Mouse (Mus musculus) inflammation-experienced regulatory T-cells, adult 6 months (primary cell): ENCODE measurements around the gene Ski. TPM values are rescaled to one million over a fixed set of nuclear protein-coding genes. Genes with fewer than 3 reads are reported as not detected.

Experiments used
- ATAC-seq: one replicate; pipeline ENCODE4 v1.8.0; 2017
- polyA plus RNA-seq, 3 experiments: library from polyadenylated mRNA; unstranded; fragments of 100-300 nt; shearing (Covaris generic); gene quantifications; one replicate each; pipeline ENCODE4 v1.2.1; 2017

Gene Ski
- polyA plus RNA-seq, 3 experiments from 2014 or later, result 10.7 to 26.8 (median 26.8) TPM

GRCm38 (mm10) chr4:155128411-155128810, 94.0 kb downstream of the Ski start:
- no peak for ATAC-seq

DNA sequence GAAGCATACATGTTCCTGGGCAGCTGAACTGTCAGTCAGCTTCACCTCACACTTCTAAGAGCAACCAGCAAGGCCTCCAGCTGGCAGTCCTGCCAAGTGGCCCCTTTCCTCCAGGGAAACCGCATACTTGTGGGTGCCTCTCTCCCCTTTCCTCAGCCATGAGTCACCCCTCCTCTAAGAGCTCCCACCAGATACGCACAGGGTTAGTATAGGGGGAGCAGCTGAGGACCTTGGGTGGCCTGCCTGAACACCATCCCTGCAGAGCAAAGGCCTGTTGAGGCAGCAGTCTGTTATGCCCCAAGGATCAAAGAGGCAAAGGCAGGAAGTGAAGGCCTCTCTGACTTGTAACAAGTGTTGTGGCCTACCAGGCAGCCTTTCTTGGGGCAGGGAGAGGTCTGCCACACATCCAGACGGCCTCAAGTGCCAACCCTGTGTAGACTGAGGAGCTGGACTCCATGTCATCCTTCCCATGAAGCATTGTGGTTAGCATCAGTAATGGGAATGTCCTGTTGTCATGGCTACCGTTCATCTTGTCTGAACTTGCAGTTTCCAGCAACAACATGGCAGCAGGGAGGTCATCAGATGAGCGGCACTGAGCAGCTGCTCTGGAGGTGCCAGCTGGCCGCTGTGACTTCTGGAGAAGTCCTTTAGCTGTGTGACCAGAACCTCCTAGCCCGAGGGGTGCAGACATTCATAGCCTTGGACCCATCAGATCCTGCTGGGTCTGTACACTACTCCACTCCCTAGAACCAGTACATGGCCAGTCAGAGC, 95.6 kb downstream of the Ski start:
- peak; percentile 79 for ATAC-seq

DNA sequence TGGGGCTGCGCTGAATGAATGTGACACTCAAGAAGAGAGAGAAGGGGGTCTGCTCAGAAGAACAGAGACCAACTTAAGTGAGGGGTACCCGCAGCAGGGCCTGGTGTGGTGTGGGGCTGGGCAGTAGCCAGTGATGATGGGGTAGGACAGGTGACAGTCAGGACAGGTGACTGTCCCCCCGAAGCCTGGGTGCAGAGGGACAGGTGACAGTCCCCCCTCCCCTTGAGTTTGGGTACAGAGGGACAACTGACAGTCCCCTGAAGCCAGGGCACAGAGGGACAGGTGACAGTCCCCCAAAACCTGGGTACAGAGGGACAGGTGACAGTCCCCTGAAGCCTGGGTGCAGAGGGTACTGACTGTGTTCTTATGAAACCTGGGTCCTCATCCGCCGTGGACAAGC, 96.2 kb downstream of the Ski start:
- ATAC-seq, result no peak

DNA sequence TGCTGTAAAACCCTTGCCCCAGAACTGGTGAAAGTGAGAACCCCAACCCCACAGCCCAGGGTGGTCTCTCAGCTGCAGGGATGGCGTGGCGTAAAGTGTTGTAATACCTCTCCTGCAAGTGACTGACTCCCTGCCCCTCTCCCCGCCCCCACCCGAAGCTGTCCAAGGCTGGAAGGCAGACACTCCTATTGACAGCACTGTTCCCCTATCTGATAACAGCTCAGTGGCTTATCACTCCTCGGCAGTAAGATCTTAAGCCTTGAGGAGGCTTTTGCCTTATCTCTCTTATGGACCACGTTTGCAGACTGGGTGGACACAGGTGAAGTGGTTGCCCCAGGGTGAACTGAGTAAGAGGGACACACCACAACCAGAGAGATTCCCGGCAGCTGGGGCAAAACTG, 97.1 kb downstream of the Ski start:
- ATAC-seq, result no peak

DNA sequence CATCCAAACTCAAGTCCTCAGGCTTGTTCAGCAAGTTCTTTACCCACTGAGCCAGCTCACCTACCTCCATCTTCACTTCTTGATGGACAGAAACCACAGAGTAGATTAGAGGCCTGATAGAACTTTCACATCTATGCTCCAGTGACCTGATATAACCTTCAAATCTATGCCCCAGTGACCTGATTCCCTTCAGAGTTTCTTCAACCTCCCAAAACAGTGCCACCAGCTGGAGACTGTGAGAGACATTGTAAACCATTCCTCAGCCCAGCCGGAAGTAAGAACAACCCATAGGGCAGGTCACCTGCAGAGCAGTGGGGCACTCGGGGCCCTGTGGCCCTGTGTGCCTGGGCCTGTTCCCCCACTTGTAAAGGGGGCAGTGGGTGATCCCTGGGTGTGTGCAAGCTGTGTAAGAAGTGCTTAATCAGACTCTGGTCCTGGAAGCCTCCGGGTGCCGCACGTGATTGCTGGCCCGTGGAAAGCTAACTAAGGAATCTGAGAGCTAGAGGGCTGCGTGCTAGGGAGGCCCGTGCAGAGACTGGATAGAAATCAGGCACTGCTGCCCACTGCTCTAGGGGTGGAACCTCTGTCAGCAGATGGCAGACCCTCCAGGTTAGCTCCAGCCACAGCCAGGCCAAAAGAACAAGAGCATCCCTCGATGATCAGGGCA, 98.4 kb downstream of the Ski start:
- no peak for ATAC-seq

GRCm38 (mm10) chr4:155122444-155123040, 99.8 kb downstream of the Ski start:
- no peak for ATAC-seq

DNA sequence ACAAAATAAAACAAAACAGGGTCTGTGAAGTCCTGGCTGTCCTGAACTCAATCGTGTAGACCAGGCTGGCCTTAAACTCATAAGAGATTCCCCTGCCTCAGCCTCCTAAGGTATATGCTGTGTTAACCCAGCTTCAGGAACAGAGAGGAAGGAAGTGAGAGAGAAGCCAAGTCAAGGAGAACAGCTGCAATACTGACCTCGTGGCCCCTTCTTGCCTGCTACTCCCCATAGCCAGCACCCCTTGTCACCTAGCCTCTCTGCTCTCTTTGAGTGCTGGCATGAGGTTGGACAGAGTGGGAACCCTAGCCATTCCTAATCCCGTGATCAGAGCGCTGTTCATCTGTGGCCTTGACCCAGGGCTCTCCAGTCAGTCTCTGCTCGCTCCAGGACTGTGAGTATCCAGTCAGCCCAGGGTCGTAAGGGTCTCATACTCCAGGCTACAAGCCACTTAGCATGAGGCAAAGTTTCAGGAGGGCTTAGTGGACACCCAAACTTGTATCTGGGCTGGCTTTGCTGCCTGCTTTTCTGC, 100.4 kb downstream of the Ski start:
- ATAC-seq, result no peak

DNA sequence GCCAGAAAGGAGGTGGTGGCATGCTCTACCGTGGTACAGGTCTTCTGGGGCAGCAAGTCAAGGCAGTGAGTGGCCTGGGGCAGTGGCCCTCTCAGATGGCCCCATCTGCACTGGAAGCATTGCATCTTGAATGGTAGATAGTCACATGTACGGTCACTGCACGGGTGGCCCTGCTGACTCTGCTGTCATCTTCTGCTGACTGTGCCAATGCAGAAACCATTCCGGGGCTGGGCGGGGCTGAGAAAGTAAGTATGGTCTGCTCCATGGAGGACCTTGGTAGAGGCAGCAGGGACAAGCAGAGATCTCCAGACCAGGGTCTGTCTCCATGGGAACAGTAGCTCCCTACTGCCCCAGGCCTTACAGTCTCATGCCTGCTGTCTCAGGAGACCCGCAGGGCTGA, 101.2 kb downstream of the Ski start:
- no peak for ATAC-seq

DNA sequence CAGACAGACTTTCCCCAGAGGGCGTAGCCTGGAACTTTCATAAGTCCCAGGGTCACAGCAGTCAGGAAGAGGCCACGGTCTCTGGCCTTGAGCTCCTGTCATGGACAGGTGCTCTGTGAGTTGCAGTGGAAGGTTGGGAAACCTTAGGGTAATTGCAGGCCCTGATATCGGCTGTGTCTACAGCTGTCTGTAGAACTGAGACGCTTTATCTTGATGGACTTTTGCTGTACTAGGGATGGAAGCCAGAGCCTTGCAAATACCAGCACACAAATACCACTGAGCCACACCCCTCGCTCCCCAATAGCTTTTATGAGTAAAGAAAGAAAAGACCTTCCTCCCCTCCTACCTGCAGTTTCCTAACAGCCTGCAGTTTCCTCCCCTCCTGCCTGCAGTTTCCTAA, 101.8 kb downstream of the Ski start:
- no peak for ATAC-seq

- ATAC-seq, result no peak
Measured at GRCm38 (mm10) chr4:155120038-155120437, 102.4 kb downstream of the Ski start.

DNA sequence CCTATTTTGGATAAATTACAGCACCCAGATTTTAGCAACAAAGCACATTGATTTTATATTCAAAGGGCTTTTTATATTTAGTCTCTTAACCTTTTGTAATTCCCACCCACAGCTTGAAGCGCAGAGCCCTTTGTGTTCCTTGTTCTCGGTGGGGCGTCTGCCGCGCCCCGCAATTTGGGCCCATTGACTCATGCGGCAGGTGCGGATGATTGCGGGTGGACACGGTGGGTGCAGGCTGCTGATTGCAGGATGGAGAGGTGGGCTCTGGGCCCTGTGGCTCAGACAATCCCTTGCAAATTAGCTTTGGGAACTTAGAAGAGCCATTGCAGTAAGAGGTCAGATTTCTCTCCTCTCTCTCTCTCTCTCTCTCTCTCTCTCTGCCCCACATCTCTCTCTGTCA, 104.1 kb downstream of the Ski start:
- ATAC-seq, result no peak

DNA sequence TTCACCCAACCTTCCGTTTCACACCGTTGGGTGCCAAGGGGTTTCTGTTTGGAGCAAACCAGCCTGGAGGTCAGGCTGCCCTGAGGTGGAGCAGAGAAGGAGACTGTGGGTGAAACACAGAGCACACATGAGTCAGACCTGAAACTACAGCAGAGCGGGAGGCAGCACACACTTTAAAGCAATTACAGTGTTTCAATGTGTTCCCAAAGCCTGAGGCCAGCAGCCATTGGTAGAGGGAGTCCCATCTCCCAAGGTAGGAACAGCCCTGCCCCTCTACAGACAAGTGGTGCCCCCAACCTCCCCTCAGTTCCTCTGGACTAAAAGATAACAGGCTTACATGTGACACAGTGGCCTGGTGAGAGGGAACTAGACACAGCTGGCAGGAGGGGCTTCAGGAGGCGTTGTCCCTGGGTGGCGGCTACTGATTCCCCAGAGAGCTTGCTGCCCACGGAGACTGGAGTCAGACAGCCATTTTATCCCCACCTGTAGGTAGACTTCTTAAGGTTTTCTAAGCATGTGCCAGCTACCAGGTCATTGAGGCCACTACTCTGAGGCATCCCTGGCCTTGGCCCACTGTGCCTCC, 104.9 kb downstream of the Ski start:
- ATAC-seq, result no peak

DNA sequence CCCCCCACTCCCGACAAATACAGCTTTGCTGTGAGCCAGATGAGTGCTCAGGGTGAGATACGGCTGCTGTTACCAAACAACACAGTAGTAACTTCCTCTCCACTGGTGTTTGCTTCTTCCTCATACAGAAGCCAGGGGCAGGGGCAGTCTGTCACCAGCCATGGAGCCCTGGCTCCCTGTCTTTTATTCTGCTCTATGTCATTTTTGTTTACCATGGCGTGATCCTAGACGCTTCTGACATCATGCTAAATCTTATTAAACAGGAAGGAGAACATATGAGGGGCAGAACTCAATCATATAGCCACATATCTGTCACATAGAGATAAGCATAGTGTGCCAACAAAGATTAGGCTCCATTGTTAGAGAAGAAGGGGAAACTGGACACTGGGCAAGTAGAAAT, 105.8 kb downstream of the Ski start:
- ATAC-seq, result no peak

- no peak for ATAC-seq
Measured at GRCm38 (mm10) chr4:155113766-155114410, 108.5 kb downstream of the Ski start.

- no peak for ATAC-seq
Measured at GRCm38 (mm10) chr4:155109471-155109870, 112.9 kb downstream of the Ski start.

GRCm38 (mm10) chr4:155107886-155108285, 114.5 kb downstream of the Ski start:
- ATAC-seq, result no peak

Other genes starting within 250 kb of the Ski start
- not detected for gene Plch2, start 165.8 kb downstream of the Ski start, polyA plus RNA-seq
- 1 to 10 TPM; 5.8 to 8.7 (median 7.2) TPM for gene Pex10, start 155.6 kb downstream of the Ski start, polyA plus RNA-seq
- gene Rer1, start 136.2 kb downstream of the Ski start, polyA plus RNA-seq, result 100 to 1,000 TPM; 101 to 140 (median 102) TPM
- 1 to 10 TPM in 2 of 3 experiments, under 1 TPM in 1; 0.79 to 2.1 (median 1.7) TPM for gene Morn1, start 136.0 kb downstream of the Ski start, polyA plus RNA-seq
- 10 to 100 TPM; 44.3 to 57.3 (median 51.6) TPM for gene Faap20, start 27.2 kb upstream of the Ski start, polyA plus RNA-seq
- 10 to 100 TPM in 2 of 3 experiments, 1 to 10 TPM in 1; 9.8 to 14.1 (median 11.4) TPM for gene Prkcz, start 138.8 kb upstream of the Ski start, polyA plus RNA-seq
- gene Gabrd, start 175.5 kb upstream of the Ski start, polyA plus RNA-seq, result 1 to 10 TPM in 1 of 3 experiments, not detected in 2; 1.1 TPM
- 1 to 10 TPM in 2 of 3 experiments, under 1 TPM in 1; 0.47 to 3.1 (median 3.1) TPM for gene Cfap74, start 186.6 kb upstream of the Ski start, polyA plus RNA-seq
- not detected for gene Tmem52, start 246.5 kb upstream of the Ski start, polyA plus RNA-seq